Mouse (Mus musculus) midbrain, embryonic 16.5 days (tissue): ENCODE results near the gene E2f2. TPM values are rescaled to one million over a fixed set of nuclear protein-coding genes. Genes with fewer than 3 reads are reported as not detected.

Experiments
- ATAC-seq: fragments of 200-750 bp; cut with Nextera tagmentation; 2 replicates; pipeline ENCODE4 v1.8.0; 2017; ENCODE audit warnings: moderate TSS enrichment
- H3K27ac ChIP-seq: fragments of 300-500 bp; sonication (generic); 2 replicates; pipeline ENCODE4 v1.5.1; 2014; ENCODE audit warnings: mild to moderate bottlenecking, low read length, mixed read lengths
- H3K27me3 ChIP-seq: fragments of 300-500 bp; sonication (generic); 2 replicates; pipeline ENCODE4 v1.6.1; 2014; ENCODE audit warnings: low read depth, low read length, mixed read lengths; ENCODE audit not compliant: control insufficient read depth, insufficient read depth
- H3K36me3 ChIP-seq: fragments of 300-500 bp; sonication (generic); 2 replicates; pipeline ENCODE4 v1.6.1; 2014; ENCODE audit warnings: mild to moderate bottlenecking, low read length, moderate library complexity, mixed read lengths; ENCODE audit not compliant: control insufficient read depth, insufficient read depth
- H3K4me1 ChIP-seq: fragments of 300-500 bp; sonication (generic); 2 replicates; pipeline ENCODE4 v1.6.1; 2014; ENCODE audit warnings: mild to moderate bottlenecking, low read length, mixed read lengths; ENCODE audit not compliant: control insufficient read depth, insufficient read depth
- H3K4me2 ChIP-seq: fragments of 300-500 bp; sonication (generic); 2 replicates; pipeline ENCODE4 v1.6.1; 2014; ENCODE audit warnings: mild to moderate bottlenecking, low read length, mixed read lengths
- H3K4me3 ChIP-seq: fragments of 300-500 bp; sonication (generic); 2 replicates; pipeline ENCODE4 v1.5.1; 2014; ENCODE audit warnings: low read depth, mild to moderate bottlenecking, low read length, moderate library complexity, mixed read lengths
- H3K9ac ChIP-seq: fragments of 300-500 bp; sonication (generic); 2 replicates; pipeline ENCODE4 v1.6.1; 2014; ENCODE audit warnings: low read depth, low read length, mixed read lengths
- H3K9me3 ChIP-seq: fragments of 300-500 bp; sonication (generic); replicated peaks from 2 replicates; pipeline ENCODE4 v1.6.1; 2014; ENCODE audit warnings: mild to moderate bottlenecking, low read length, mixed read lengths; ENCODE audit not compliant: control insufficient read depth, poor library complexity, severe bottlenecking
- WGBS: fragments of 180-500 bp; shearing (Covaris S2); extraction: QIAGEN DNeasy Blood & Tissue Kit; methylation state at CpG from one replicate; pipeline ENCODE4 v1.1.7; 2014; 5-methylcytosine and 5-hydroxymethylcytosine counted together
- polyA plus RNA-seq: library from polyadenylated mRNA; unstranded; fragments of >200 nt; fragmentation: Nextera tagmentation; extraction: Ambion mirVana; gene quantifications from 2 replicates; pipeline ENCODE4 v1.2.1, GENCODE M21; 2015

The E2f2 gene
- polyA plus RNA-seq, 1 experiment from 2014 or later = 1.6 TPM

DNA sequence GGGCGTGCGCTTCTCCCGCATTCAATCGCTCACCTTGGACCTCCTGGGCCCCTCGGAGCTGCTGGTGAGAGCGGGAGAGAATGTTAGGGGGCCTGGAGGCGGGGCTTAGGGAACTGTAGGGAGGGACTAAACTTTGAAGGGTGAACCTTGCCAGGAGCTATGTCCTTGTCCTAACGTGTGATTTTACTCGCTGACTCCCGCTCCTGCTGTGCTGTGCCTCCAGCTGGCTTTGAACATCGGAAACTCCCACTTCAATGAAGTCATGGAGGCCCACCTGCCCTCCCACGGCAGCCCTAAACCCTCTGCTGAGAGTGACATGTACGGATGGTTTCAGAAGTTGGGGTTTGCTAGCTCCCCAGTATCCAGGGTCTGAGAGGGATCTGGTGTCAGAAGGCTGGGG lies 66.5 kb downstream of the E2f2 start:
- Histone ChIP-seq H3K9ac (no peak overlapping the region), H3K9me3 (no peaks in the 10 kb centered on the region), H3K36me3 (no peaks in the 10 kb centered on the region), H3K4me2 (no peak overlapping the region), H3K27me3 (peaks cover 10% of the 10 kb centered on the region), H3K27ac (no peak overlapping the region), H3K4me3 (no peak overlapping the region), H3K4me1 (no peaks in the 10 kb centered on the region)
- ATAC-seq = no peak
- 29% methylated on average over 13 of the region's 13 CpGs for WGBS

DNA sequence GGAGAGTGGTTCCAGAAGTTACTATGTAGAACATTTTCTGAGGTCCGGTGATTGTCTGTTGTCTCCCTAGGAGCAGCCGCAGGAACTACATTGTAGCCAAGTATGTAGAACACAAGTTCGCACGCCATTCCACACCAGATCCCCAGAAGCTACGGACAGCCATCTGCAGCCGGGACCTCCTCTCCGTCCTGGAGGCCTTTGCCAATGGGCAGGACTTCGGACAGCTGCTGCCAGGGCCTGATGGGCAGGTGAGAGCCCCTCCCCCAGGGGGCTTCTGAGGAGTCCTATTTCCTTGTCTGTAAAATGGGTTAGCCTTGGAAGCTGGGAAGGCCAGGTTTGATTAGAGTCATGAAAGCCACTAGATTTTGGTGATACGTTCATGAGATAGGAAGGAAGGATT lies 66.9 kb downstream of the E2f2 start:
- H3K27ac ChIP-seq = no peak overlapping the region
- no peak overlapping the region for H3K4me3 ChIP-seq
- WGBS = 76% methylated on average over 9 of the region's 9 CpGs
- peaks cover 10% of the 10 kb centered on the region for H3K27me3 ChIP-seq
- ATAC-seq = no peak
- no peaks in the 10 kb centered on the region for H3K9me3 ChIP-seq
- no peaks in the 10 kb centered on the region for H3K36me3 ChIP-seq
- H3K9ac ChIP-seq = no peak overlapping the region
- H3K4me1 ChIP-seq = no peaks in the 10 kb centered on the region
- no peak overlapping the region for H3K4me2 ChIP-seq

DNA sequence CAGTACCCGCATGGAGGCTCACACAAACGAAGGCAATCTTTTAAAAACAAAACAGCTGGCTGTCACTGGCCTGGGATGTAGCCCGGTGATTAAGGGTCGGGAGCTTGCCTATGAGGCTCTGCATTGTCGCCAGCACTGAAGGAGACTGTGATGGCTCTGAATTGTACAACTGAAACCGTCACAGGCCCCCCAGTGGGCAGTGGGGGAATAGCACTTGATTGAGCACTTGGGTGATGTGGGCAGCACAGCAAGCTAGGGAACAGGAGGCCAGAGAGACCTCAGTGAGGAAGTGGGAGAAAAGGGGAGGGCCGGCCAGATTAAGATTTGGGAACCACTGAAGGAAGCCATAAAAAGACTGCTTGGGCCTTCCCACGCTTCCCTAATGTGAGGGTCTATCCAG lies 67.4 kb downstream of the E2f2 start:
- no peak overlapping the region for H3K4me3 ChIP-seq
- ATAC-seq = no peak
- no peaks in the 10 kb centered on the region for H3K4me1 ChIP-seq
- no peak overlapping the region for H3K4me2 ChIP-seq
- no peak overlapping the region for H3K9ac ChIP-seq
- 26% methylated on average over 8 of the region's 8 CpGs for WGBS
- H3K27ac ChIP-seq = no peak overlapping the region
- no peaks in the 10 kb centered on the region for H3K9me3 ChIP-seq
- H3K36me3 ChIP-seq = no peaks in the 10 kb centered on the region
- H3K27me3 ChIP-seq = peaks cover 10% of the 10 kb centered on the region

DNA sequence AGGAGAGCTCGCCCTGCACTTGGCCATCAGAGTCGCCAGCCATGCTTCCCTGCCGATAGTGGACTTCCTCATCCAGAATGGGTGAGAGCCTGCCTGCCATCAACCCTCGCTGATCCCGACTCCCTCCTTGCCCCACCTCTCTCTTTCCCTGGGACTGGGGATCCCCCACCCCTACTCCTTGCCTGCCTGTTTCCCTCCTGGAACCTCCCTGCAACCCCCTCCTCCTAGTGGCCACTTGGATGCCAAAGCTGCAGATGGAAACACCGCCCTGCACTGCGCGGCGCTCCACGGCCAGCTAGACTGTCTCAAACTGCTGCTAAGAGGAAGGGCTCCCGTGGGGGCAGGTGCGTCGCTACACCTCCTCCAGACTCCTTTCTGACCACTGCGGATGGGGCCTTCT lies 67.9 kb downstream of the E2f2 start:
- H3K9ac ChIP-seq = no peak overlapping the region
- H3K27ac ChIP-seq = no peak overlapping the region
- H3K4me3 ChIP-seq = no peak overlapping the region
- 66% methylated on average over 14 of the region's 14 CpGs for WGBS
- no peak for ATAC-seq
- peaks cover 10% of the 10 kb centered on the region for H3K27me3 ChIP-seq
- no peaks in the 10 kb centered on the region for H3K9me3 ChIP-seq
- no peak overlapping the region for H3K4me2 ChIP-seq
- no peaks in the 10 kb centered on the region for H3K36me3 ChIP-seq
- no peaks in the 10 kb centered on the region for H3K4me1 ChIP-seq

DNA sequence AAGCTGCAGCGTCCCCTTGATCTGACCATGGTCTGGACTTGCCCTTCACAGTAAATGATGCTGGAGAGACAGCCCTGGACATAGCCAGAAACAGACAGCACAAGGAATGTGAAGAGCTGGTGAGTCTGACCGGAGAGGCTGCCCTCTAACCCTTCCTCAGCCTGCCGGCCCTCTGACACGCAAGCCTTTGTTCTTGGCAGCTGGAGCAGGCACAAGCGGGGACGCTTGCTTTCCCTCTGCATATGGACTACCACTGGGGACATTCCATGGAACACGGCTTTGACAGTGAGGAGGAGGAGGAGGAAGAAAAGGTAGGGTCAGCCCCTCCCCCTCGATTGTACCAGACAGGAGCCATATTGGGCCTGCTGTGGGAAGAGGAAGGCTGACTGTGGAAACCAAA lies 68.8 kb downstream of the E2f2 start:
- H3K27ac ChIP-seq = no peak overlapping the region
- no peak overlapping the region for H3K4me2 ChIP-seq
- H3K9me3 ChIP-seq = no peaks in the 10 kb centered on the region
- no peaks in the 10 kb centered on the region for H3K36me3 ChIP-seq
- 29% methylated on average over 8 of the region's 8 CpGs for WGBS
- H3K4me1 ChIP-seq = no peaks in the 10 kb centered on the region
- peaks cover 16% of the 10 kb centered on the region for H3K27me3 ChIP-seq
- no peak overlapping the region for H3K9ac ChIP-seq
- no peak for ATAC-seq
- no peak overlapping the region for H3K4me3 ChIP-seq

DNA sequence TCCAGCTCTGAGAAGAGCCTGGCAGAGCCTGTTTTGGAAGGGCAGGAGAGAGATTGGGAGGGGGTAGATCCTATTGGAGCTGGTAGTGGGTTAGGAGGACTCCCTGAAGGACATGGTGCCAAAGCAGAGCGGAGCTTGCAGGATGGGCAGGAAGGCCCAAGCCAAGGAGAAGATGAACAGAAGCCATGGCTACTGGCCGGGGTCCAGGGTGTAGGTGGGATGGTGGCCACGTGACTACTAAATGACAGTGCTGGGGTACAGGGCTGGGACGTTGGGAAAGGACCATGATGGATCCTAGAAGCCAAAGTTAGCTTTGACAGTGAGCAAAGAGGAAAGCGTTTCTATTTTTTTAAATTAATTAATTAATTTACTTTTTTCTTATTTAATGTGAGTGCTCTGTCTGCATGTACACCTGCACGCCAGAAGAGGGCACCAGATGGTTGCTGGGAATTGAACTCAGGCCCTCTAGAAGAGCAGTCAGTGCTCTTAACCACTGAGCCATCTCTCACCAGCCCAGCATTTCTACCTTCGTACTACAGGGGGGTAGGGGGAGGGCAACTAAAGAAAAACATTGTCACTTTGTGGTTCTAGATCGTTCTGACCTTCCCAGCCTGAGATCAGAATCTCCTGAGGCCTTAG lies 70.0 kb downstream of the E2f2 start:
- H3K27me3 ChIP-seq = peaks cover 23% of the 10 kb centered on the region
- 53% methylated on average over 8 of the region's 8 CpGs for WGBS

DNA sequence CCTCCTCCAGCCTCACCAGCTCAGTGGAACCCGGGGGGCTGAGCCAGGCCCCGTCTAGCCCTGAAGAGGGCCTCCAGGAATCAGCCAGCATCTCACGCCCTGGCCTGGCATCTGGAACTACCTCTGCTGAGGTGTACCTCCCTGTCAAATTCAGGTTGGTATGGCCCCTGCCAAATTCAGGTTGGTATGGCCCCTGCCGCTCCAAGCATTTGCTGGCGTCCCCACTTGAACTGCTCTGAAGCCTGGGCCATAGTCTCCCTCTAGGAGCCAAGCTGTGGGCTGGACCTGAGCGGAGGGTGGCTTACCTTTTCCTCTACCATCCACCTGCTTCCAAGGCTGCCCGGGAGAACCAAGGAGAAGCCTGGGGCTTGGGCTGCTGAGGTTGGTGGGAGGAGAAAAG lies 70.5 kb downstream of the E2f2 start:
- Histone ChIP-seq H3K4me2 (no peak overlapping the region), H3K27ac (no peak overlapping the region), H3K9me3 (no peaks in the 10 kb centered on the region), H3K4me3 (no peak overlapping the region), H3K27me3 (peaks cover 28% of the 10 kb centered on the region), H3K4me1 (peaks cover 6% of the 10 kb centered on the region), H3K9ac (no peak overlapping the region), H3K36me3 (no peaks in the 10 kb centered on the region)
- 80% methylated on average over 7 of the region's 7 CpGs for WGBS
- ATAC-seq = no peak

More for the DNA sequence above, 70.0 kb downstream of the E2f2 start:
- no peaks in the 10 kb centered on the region for H3K9me3 ChIP-seq
- H3K36me3 ChIP-seq = no peaks in the 10 kb centered on the region
- no peak overlapping the region for H3K4me2 ChIP-seq
- no peak for ATAC-seq
- no peak overlapping the region for H3K4me3 ChIP-seq
- no peak overlapping the region for H3K27ac ChIP-seq
- H3K9ac ChIP-seq = no peak overlapping the region
- H3K4me1 ChIP-seq = peaks cover under 1% of the 10 kb centered on the region; the same call in 1 of the 2 replicates

DNA sequence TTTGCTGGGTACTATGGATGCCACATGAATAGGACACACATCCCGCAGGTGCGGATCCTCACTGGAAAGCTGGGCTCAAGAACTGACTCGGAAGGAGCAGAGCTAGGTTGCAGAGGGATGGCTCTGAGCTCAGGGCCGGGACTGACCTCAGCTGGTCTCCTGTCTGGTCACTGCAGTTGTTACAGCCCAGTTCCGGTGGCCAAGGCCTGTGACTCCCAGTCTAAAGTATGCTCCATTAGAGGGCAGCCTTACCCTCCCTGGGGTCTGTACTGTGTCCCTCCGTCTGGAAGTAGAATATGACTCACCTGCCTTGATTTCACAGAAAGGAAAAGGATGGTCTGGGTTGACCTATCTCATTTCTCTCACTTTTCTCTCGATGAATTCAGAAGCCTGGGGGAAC lies 72.0 kb downstream of the E2f2 start:
- H3K27ac ChIP-seq = no peak overlapping the region
- no peak for ATAC-seq
- no peak overlapping the region for H3K4me2 ChIP-seq
- H3K4me1 ChIP-seq = peaks cover 21% of the 10 kb centered on the region
- H3K9me3 ChIP-seq = no peaks in the 10 kb centered on the region
- WGBS = 75% methylated on average over 7 of the region's 7 CpGs
- no peak overlapping the region for H3K4me3 ChIP-seq
- H3K36me3 ChIP-seq = no peaks in the 10 kb centered on the region
- peaks cover 34% of the 10 kb centered on the region for H3K27me3 ChIP-seq
- no peak overlapping the region for H3K9ac ChIP-seq
